10 mouse cellular contexts compared by ENCODE assay signal in the genomic region with DNA sequence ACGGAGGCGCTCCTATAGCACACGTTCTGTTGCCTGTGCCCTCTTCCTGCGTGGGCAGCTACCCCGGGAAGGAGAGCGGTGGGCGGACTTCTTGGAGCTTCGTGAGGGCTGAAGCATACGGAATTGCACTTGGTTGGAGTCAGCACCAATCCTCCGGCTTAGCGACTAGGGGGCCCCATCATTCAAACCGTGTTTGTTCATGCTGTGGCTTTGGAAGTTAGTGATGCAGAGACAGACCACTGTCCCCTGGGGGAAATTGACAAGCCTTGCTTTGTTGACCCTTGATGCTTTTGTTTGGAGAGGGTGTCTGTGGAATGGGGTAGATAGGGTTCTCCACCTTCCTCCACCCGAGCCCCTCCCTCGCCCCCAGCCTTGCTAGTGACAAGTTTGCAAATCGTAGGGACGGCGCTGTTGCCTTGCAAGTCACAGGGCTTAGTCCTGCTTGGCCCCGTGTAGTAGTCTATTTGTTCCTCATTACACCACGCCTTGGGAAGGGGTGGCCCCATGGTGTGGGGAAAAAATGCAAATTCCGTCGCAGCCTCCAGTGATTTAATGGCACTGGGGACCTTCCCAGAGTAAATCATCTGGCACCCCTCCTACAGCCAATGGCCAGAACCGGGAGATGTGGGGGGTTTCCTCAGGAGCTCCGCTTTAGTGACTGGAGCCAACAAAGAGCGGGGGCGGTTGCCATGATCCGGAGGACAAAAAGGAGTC. TPM values are rescaled to one million over a fixed set of nuclear protein-coding genes. Genes with fewer than 3 reads are reported as not detected.
DNase-seq lines count a peak whose midpoint lies in the region; ATAC-seq lines count a peak whose summit lies in the region.
"Had no signal": no experiment of that assay in that cellular context is flagged by ENCODE, and none has a peak within 500 bp of the region (broad histone marks: within the 10 kb centered on the region; RNA-seq: fewer than 3 reads in every experiment).

No protein-coding gene starts in this region.

- H3K27me3 ChIP-seq in hindbrain, embryonic 12.5 days = peaks cover 60% of the 10 kb centered on the region
- peaks cover 80% of the 10 kb centered on the region for H3K27me3 ChIP-seq in midbrain, embryonic 10.5 days (ENCODE audit: low read depth, poor library complexity, severe bottlenecking)

- H3K27ac ChIP-seq in hindbrain, embryonic 12.5 days = no peak overlapping the region
- H3K27ac ChIP-seq in midbrain, embryonic 10.5 days (replicated peaks) = peak overlapping the region; percentile 49; the same call in 1 of the 2 replicates
- H3K27ac ChIP-seq: heart, embryonic 13.5 days; liver, embryonic 15.5 days had no signal

- peak overlapping the region; percentile 97 for H3K4me2 ChIP-seq in hindbrain, embryonic 12.5 days (replicated peaks)
- H3K4me2 ChIP-seq: heart, embryonic 13.5 days; liver, embryonic 15.5 days had no signal

- no peaks in the 10 kb centered on the region for H3K9me3 ChIP-seq in hindbrain, embryonic 12.5 days (replicated peaks)
- no peaks in the 10 kb centered on the region for H3K9me3 ChIP-seq in midbrain, embryonic 10.5 days (replicated peaks)
- H3K9me3 ChIP-seq: heart, embryonic 13.5 days; liver, embryonic 15.5 days had no signal

- 0 out of 2 replicates have a peak overlapping the region, but pooled peaks have one; percentile 33 for H3K9ac ChIP-seq in hindbrain, embryonic 12.5 days
- H3K9ac ChIP-seq: heart, embryonic 13.5 days; liver, embryonic 15.5 days had no signal

- peak overlapping the region; percentile 59 for H3K4me3 ChIP-seq in hindbrain, embryonic 12.5 days
- H3K4me3 ChIP-seq in midbrain, embryonic 10.5 days = peak overlapping the region; percentile 69
- H3K4me3 ChIP-seq: heart, embryonic 13.5 days; liver, embryonic 15.5 days had no signal

- WGBS in hindbrain, embryonic 12.5 days = 2% methylated on average over 26 of the region's 26 CpGs
- 1% methylated on average over 26 of the region's 26 CpGs for WGBS in midbrain, embryonic 10.5 days

- intact Hi-C loops in left cerebral cortex, postnatal 4 days (cut with DNase I) = loop anchor here (5.0 to 10.0 kb wide), 2 partner anchors 1198 to 1700 kb away; no protein-coding TSS in a partner anchor

- ATAC-seq in hindbrain, embryonic 12.5 days (ENCODE audit: low FRiP score) = no peak

- peaks cover 35% of the 10 kb centered on the region for H3K4me1 ChIP-seq in hindbrain, embryonic 12.5 days
- peaks cover 44% of the 10 kb centered on the region for H3K4me1 ChIP-seq in midbrain, embryonic 10.5 days
- H3K4me1 ChIP-seq: liver, embryonic 15.5 days had no signal

- H3K36me3 ChIP-seq in hindbrain, embryonic 12.5 days = no peaks in the 10 kb centered on the region
- no peaks in the 10 kb centered on the region for H3K36me3 ChIP-seq in midbrain, embryonic 10.5 days
- H3K36me3 ChIP-seq: heart, embryonic 13.5 days; liver, embryonic 15.5 days had no signal

- peak; percentile 73 for DNase-seq in left cerebral cortex, adult 11 months (ENCODE audit: low spot score)
- DNase-seq in left cerebral cortex, postnatal 4 days = no peak
- DNase-seq in midbrain, embryonic 10.5 days (ENCODE audit: low spot score) = peak; percentile 65
- DNase-seq in telencephalon, adult 2 months (ENCODE audit: low read depth, low spot score) = peak; percentile 88
- no peak for DNase-seq in cerebellum, adult 9-11 months
- no peak for DNase-seq in adrenal gland, postnatal 10 days
- DNase-seq in gastrocnemius, postnatal 10 days = no peak

RNA-seq across cellular contexts. Expression of a gene that starts 3.2 kb away (rescaled TPM):
- total RNA-seq in left cerebral cortex, postnatal 4 days (2021) = 10 to 100 TPM; 62.9 to 66.4 TPM
- polyA plus RNA-seq in hindbrain, embryonic 12.5 days (2016; fragmentation: Nextera tagmentation; extraction: Ambion mirVana) = 2.4 and 3.1 TPM in 2 replicates
- polyA plus RNA-seq in midbrain, embryonic 10.5 days (2016; fragmentation: Nextera tagmentation; extraction: Ambion mirVana) = 0.20 and 0.29 TPM in 2 replicates
- total RNA-seq in adrenal gland, postnatal 10 days (2021) = 1 to 10 TPM in 1 of 2 experiments, under 1 TPM in 1; 0.70 to 1.2 TPM
- under 1 TPM; 0.21 to 0.56 TPM for total RNA-seq in gastrocnemius, postnatal 10 days (2021)
- polyA plus RNA-seq: liver, embryonic 15.5 days had no signal

RNA-seq across cellular contexts. Expression of a gene that starts 59.2 kb away (rescaled TPM):
- total RNA-seq in left cerebral cortex, postnatal 4 days (2021) = 100 to 1,000 TPM; 112 to 116 TPM
- polyA plus RNA-seq in hindbrain, embryonic 12.5 days (2016; fragmentation: Nextera tagmentation; extraction: Ambion mirVana) = 62.2 and 64.4 TPM in 2 replicates
- 63.9 and 71.5 TPM in 2 replicates for polyA plus RNA-seq in midbrain, embryonic 10.5 days (2016; fragmentation: Nextera tagmentation; extraction: Ambion mirVana)
- 10 to 100 TPM; 18.1 to 18.5 TPM for total RNA-seq in adrenal gland, postnatal 10 days (2021)
- 1 to 10 TPM; 5.1 to 6.6 TPM for total RNA-seq in gastrocnemius, postnatal 10 days (2021)

Comparison
In these comparisons a context has a peak if more than half of its experiments do, and no peak if none do; other contexts are left out.
1. DNase-seq: peak in left cerebral cortex, adult 11 months (single experiment), midbrain, embryonic 10.5 days (single experiment) and telencephalon, adult 2 months (single experiment); none in left cerebral cortex, postnatal 4 days (single experiment), cerebellum, adult 9-11 months (single experiment), adrenal gland, postnatal 10 days (single experiment) and gastrocnemius, postnatal 10 days (single experiment).
2. RNA of a gene that starts 3.2 kb away (total RNA-seq): 62.9 to 66.4 TPM in left cerebral cortex, postnatal 4 days; 0.70 to 1.2 TPM in adrenal gland, postnatal 10 days and 0.21 to 0.56 TPM in gastrocnemius, postnatal 10 days; every median in the first group is over 10 times any median in the second.
3. RNA of a gene that starts 59.2 kb away (total RNA-seq): 112 to 116 TPM in left cerebral cortex, postnatal 4 days; 18.1 to 18.5 TPM in adrenal gland, postnatal 10 days and 5.1 to 6.6 TPM in gastrocnemius, postnatal 10 days; every median in the first group is over 4 times any median in the second.